Comparison of ENCODE assay signal across 25 mouse cellular contexts in genomic region chr9:97065216-97065615, GRCm38 (mm10). TPM values are rescaled to one million over a fixed set of nuclear protein-coding genes. Genes with fewer than 3 reads are reported as not detected.
DNase-seq lines count a peak whose midpoint lies in the region; ATAC-seq lines count a peak whose summit lies in the region.
"Had no signal": no experiment of that assay in that cellular context is flagged by ENCODE, and none has a peak within 500 bp of the region (broad histone marks: within the 10 kb centered on the region; RNA-seq: fewer than 3 reads in every experiment).

No protein-coding gene starts in this region.

- H3K27ac ChIP-seq in forebrain, embryonic 10.5 days, result peak overlapping the region; percentile 36; the same call in 1 of the 2 replicates
- H3K27ac ChIP-seq in forebrain, embryonic 14.5 days (ENCODE audit: low read depth, low read length), result no peak overlapping the region
- H3K27ac ChIP-seq in hindbrain, embryonic 10.5 days, result peak overlapping the region; percentile 10; the same call in 1 of the 2 replicates
- H3K27ac ChIP-seq in hindbrain, embryonic 11.5 days (ENCODE audit: low read depth, low read length), result no peak overlapping the region
- H3K27ac ChIP-seq in midbrain, embryonic 10.5 days (replicated peaks), result peak overlapping the region; percentile 67
- no peak overlapping the region for H3K27ac ChIP-seq in midbrain, embryonic 14.5 days (replicated peaks; ENCODE audit: low read depth, low read length)
- H3K27ac ChIP-seq: embryonic facial prominence, embryonic 10.5 days; embryonic facial prominence, embryonic 12.5 days; forebrain, embryonic 12.5 days; forebrain, embryonic 15.5 days had no signal

- no peak overlapping the region for H3K4me3 ChIP-seq in forebrain, embryonic 10.5 days
- no peak overlapping the region for H3K4me3 ChIP-seq in forebrain, embryonic 14.5 days (ENCODE audit: low read depth, low read length)
- no peak overlapping the region for H3K4me3 ChIP-seq in hindbrain, embryonic 10.5 days
- no peak overlapping the region for H3K4me3 ChIP-seq in hindbrain, embryonic 11.5 days (ENCODE audit: low read depth, low read length)
- H3K4me3 ChIP-seq in midbrain, embryonic 10.5 days, result no peak overlapping the region
- no peak overlapping the region for H3K4me3 ChIP-seq in midbrain, embryonic 14.5 days (replicated peaks; ENCODE audit: low read depth, low read length)
- H3K4me3 ChIP-seq: embryonic facial prominence, embryonic 10.5 days; embryonic facial prominence, embryonic 12.5 days; forebrain, embryonic 12.5 days; forebrain, embryonic 15.5 days had no signal

- DNase-seq in forebrain, embryonic 10.5 days (ENCODE audit: extremely low spot score, low spot score), result no peak
- no peak for DNase-seq in forebrain, embryonic 14.5 days (ENCODE audit: low spot score)
- no peak for DNase-seq in hindbrain, embryonic 10.5 days (ENCODE audit: low spot score)
- DNase-seq in hindbrain, embryonic 11.5 days (ENCODE audit: low spot score), result no peak
- DNase-seq in midbrain, embryonic 10.5 days (ENCODE audit: low spot score), result no peak
- no peak for DNase-seq in midbrain, embryonic 14.5 days
- DNase-seq: adrenal gland, adult 8-10 months; adrenal gland, postnatal 14 days; adrenal gland, postnatal 36 days; B cell, adult 2 months; cerebellum, adult 11-12 months; cerebellum, adult 2 months; cerebellum, adult 9-10 months; cerebellum, postnatal 10 days; cerebellum, postnatal 25 days had no signal

- H3K9ac ChIP-seq in forebrain, embryonic 14.5 days (ENCODE audit: low read length), result no peak overlapping the region
- no peak overlapping the region for H3K9ac ChIP-seq in hindbrain, embryonic 11.5 days (ENCODE audit: low read depth, low read length)
- H3K9ac ChIP-seq in midbrain, embryonic 14.5 days (replicated peaks; ENCODE audit: low read length), result no peak overlapping the region
- H3K9ac ChIP-seq: embryonic facial prominence, embryonic 12.5 days; forebrain, embryonic 12.5 days; forebrain, embryonic 15.5 days; forebrain, postnatal 0 days had no signal

- 69% methylated on average over 5 of the region's 5 CpGs for WGBS in forebrain, embryonic 10.5 days
- 62% methylated on average over 5 of the region's 5 CpGs for WGBS in forebrain, embryonic 14.5 days
- WGBS in hindbrain, embryonic 10.5 days, result 66% methylated on average over 5 of the region's 5 CpGs
- WGBS in hindbrain, embryonic 11.5 days, result 54% methylated on average over 5 of the region's 5 CpGs
- 62% methylated on average over 5 of the region's 5 CpGs for WGBS in midbrain, embryonic 10.5 days
- 54% methylated on average over 5 of the region's 5 CpGs for WGBS in midbrain, embryonic 14.5 days

- H3K4me2 ChIP-seq in forebrain, embryonic 14.5 days (ENCODE audit: low read length), result no peak overlapping the region
- H3K4me2 ChIP-seq in hindbrain, embryonic 11.5 days (replicated peaks; ENCODE audit: low read depth, low read length), result no peak overlapping the region
- no peak overlapping the region for H3K4me2 ChIP-seq in midbrain, embryonic 14.5 days (ENCODE audit: low read length)
- H3K4me2 ChIP-seq: embryonic facial prominence, embryonic 12.5 days; forebrain, embryonic 12.5 days; forebrain, embryonic 15.5 days had no signal

- H3K4me1 ChIP-seq in forebrain, embryonic 10.5 days, result peaks cover 60% of the 10 kb centered on the region
- no peaks in the 10 kb centered on the region for H3K4me1 ChIP-seq in forebrain, embryonic 14.5 days (ENCODE audit: control insufficient read depth, insufficient read depth, low read length)
- H3K4me1 ChIP-seq in hindbrain, embryonic 10.5 days (replicated peaks), result peaks cover 62% of the 10 kb centered on the region
- peaks cover 6% of the 10 kb centered on the region for H3K4me1 ChIP-seq in hindbrain, embryonic 11.5 days (replicated peaks; ENCODE audit: control insufficient read depth, insufficient read depth, low read length)
- H3K4me1 ChIP-seq in midbrain, embryonic 10.5 days, result peaks cover 62% of the 10 kb centered on the region
- peaks cover 10% of the 10 kb centered on the region; the same call in 1 of the 2 replicates for H3K4me1 ChIP-seq in midbrain, embryonic 14.5 days (ENCODE audit: control insufficient read depth, insufficient read depth, low read length)
- H3K4me1 ChIP-seq: embryonic facial prominence, embryonic 12.5 days had no signal

- no peaks in the 10 kb centered on the region for H3K9me3 ChIP-seq in forebrain, embryonic 10.5 days
- H3K9me3 ChIP-seq in forebrain, embryonic 14.5 days (replicated peaks; ENCODE audit: control insufficient read depth, low read length), result no peaks in the 10 kb centered on the region
- no peaks in the 10 kb centered on the region for H3K9me3 ChIP-seq in hindbrain, embryonic 10.5 days
- H3K9me3 ChIP-seq in hindbrain, embryonic 11.5 days (ENCODE audit: control insufficient read depth, low read length), result no peaks in the 10 kb centered on the region
- no peaks in the 10 kb centered on the region for H3K9me3 ChIP-seq in midbrain, embryonic 10.5 days (replicated peaks)
- no peaks in the 10 kb centered on the region for H3K9me3 ChIP-seq in midbrain, embryonic 14.5 days (ENCODE audit: control insufficient read depth, low read length)
- H3K9me3 ChIP-seq: embryonic facial prominence, embryonic 10.5 days; embryonic facial prominence, embryonic 12.5 days; forebrain, embryonic 12.5 days; forebrain, embryonic 15.5 days; G1E had no signal

- peaks cover 5% of the 10 kb centered on the region; the same call in 1 of the 2 replicates for H3K36me3 ChIP-seq in forebrain, embryonic 10.5 days (replicated peaks)
- no peaks in the 10 kb centered on the region for H3K36me3 ChIP-seq in forebrain, embryonic 14.5 days (ENCODE audit: control insufficient read depth, insufficient read depth, low read length)
- H3K36me3 ChIP-seq in hindbrain, embryonic 10.5 days, result no peaks in the 10 kb centered on the region
- H3K36me3 ChIP-seq in hindbrain, embryonic 11.5 days (ENCODE audit: control insufficient read depth, insufficient read depth, low read length), result no peaks in the 10 kb centered on the region
- H3K36me3 ChIP-seq in midbrain, embryonic 10.5 days, result no peaks in the 10 kb centered on the region
- no peaks in the 10 kb centered on the region for H3K36me3 ChIP-seq in midbrain, embryonic 14.5 days (ENCODE audit: control insufficient read depth, insufficient read depth, low read length)
- H3K36me3 ChIP-seq: embryonic facial prominence, embryonic 12.5 days; forebrain, embryonic 12.5 days; forebrain, embryonic 15.5 days had no signal

- no peak for ATAC-seq in forebrain, embryonic 14.5 days
- ATAC-seq in hindbrain, embryonic 11.5 days (ENCODE audit: low FRiP score), result no peak
- no peak for ATAC-seq in midbrain, embryonic 14.5 days (ENCODE audit: low FRiP score, low TSS enrichment)
- ATAC-seq: activated CD4-positive, CD25-positive, alpha-beta regulatory T cell, adult 4 months; CD4-positive, CD25-positive, alpha-beta regulatory T cell, adult 4 months; forebrain, embryonic 15.5 days; forebrain, postnatal 0 days; Patski had no signal

- H3K27me3 ChIP-seq in forebrain, embryonic 10.5 days (ENCODE audit: poor library complexity, severe bottlenecking), result no peaks in the 10 kb centered on the region
- H3K27me3 ChIP-seq in forebrain, embryonic 14.5 days (replicated peaks; ENCODE audit: control insufficient read depth, insufficient read depth, low read length), result no peaks in the 10 kb centered on the region
- H3K27me3 ChIP-seq in hindbrain, embryonic 10.5 days (ENCODE audit: insufficient read depth, poor library complexity, severe bottlenecking), result no peaks in the 10 kb centered on the region
- H3K27me3 ChIP-seq in hindbrain, embryonic 11.5 days (ENCODE audit: control insufficient read depth, insufficient read depth, low read length), result no peaks in the 10 kb centered on the region
- no peaks in the 10 kb centered on the region for H3K27me3 ChIP-seq in midbrain, embryonic 10.5 days (ENCODE audit: low read depth, poor library complexity, severe bottlenecking)
- no peaks in the 10 kb centered on the region for H3K27me3 ChIP-seq in midbrain, embryonic 14.5 days (ENCODE audit: control insufficient read depth, insufficient read depth, low read length)
- H3K27me3 ChIP-seq: CH12.LX; embryonic facial prominence, embryonic 12.5 days; forebrain, embryonic 12.5 days; forebrain, embryonic 15.5 days; Patski had no signal

RNA-seq across cellular contexts. Expression of gene Slc25a36, which starts 45.7 kb away (rescaled TPM):
- polyA plus RNA-seq in forebrain, embryonic 10.5 days (2016; fragmentation: Nextera tagmentation; extraction: Ambion mirVana), result 60.4 and 61.8 TPM in 2 replicates
- polyA plus RNA-seq in forebrain, embryonic 14.5 days (2014; fragmentation: Nextera tagmentation; extraction: Ambion mirVana), result 66.8 and 71.5 TPM in 2 replicates
- 50.1 and 57.6 TPM in 2 replicates for polyA plus RNA-seq in hindbrain, embryonic 10.5 days (2016; fragmentation: Nextera tagmentation; extraction: Ambion mirVana)
- 79.1 and 91.0 TPM in 2 replicates for polyA plus RNA-seq in hindbrain, embryonic 11.5 days (2014; fragmentation: Nextera tagmentation; extraction: Ambion mirVana)
- 61.2 and 66.5 TPM in 2 replicates for polyA plus RNA-seq in midbrain, embryonic 10.5 days (2016; fragmentation: Nextera tagmentation; extraction: Ambion mirVana)
- 81.6 and 100.0 TPM in 2 replicates for polyA plus RNA-seq in midbrain, embryonic 14.5 days (2014; fragmentation: Nextera tagmentation; extraction: Ambion mirVana)

RNA-seq across cellular contexts. Expression of gene Spsb4, which starts 46.6 kb away (rescaled TPM):
- 102 and 109 TPM in 2 replicates for polyA plus RNA-seq in forebrain, embryonic 10.5 days (2016; fragmentation: Nextera tagmentation; extraction: Ambion mirVana)
- polyA plus RNA-seq in forebrain, embryonic 14.5 days (2014; fragmentation: Nextera tagmentation; extraction: Ambion mirVana), result 18.3 and 20.8 TPM in 2 replicates
- 159 and 169 TPM in 2 replicates for polyA plus RNA-seq in hindbrain, embryonic 10.5 days (2016; fragmentation: Nextera tagmentation; extraction: Ambion mirVana)
- polyA plus RNA-seq in hindbrain, embryonic 11.5 days (2014; fragmentation: Nextera tagmentation; extraction: Ambion mirVana), result 85.4 and 99.3 TPM in 2 replicates
- 174 and 175 TPM in 2 replicates for polyA plus RNA-seq in midbrain, embryonic 10.5 days (2016; fragmentation: Nextera tagmentation; extraction: Ambion mirVana)
- 33.9 and 38.5 TPM in 2 replicates for polyA plus RNA-seq in midbrain, embryonic 14.5 days (2014; fragmentation: Nextera tagmentation; extraction: Ambion mirVana)
- polyA plus RNA-seq: CD4-positive, CD25-positive, alpha-beta regulatory T cell, adult 4 months; G1E had no signal

Comparison
In these comparisons a context has a peak if more than half of its experiments do, and no peak if none do; other contexts are left out.
1. H3K27ac ChIP-seq: peak in forebrain, embryonic 10.5 days (single experiment), hindbrain, embryonic 10.5 days (single experiment) and midbrain, embryonic 10.5 days (single experiment); none in forebrain, embryonic 14.5 days (single experiment), hindbrain, embryonic 11.5 days (single experiment) and midbrain, embryonic 14.5 days (single experiment).